Mouse (Mus musculus) retina, postnatal 7 days (tissue): ENCODE results near the gene Gm13697.

ENCODE experiments used
- DNase-seq: peaks from one replicate; pipeline ENCODE4 v3.0.0-alpha.2; 2012; ENCODE audit warnings: low read depth, low spot score

The Gm13697 gene

DNA sequence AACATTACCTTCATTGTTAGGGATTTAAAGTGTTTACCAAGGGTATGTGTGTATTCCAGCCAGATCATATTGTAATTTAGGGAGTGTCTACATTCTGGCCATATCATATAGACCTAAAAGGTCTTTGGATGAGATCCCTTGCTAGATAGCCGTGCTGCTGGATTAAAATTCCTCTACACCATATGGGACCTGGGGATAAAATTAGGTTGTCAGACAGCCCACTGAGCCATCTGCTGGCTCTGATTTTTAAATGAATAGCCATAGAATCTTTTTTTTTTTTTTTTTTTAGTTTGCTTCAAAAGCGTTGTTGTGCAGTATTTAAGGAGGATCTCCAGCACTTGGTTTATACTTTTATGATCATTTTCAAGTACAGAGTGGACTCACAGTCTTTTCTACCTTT, 48.0 kb downstream of the Gm13697 start:
- no peak for DNase-seq

DNA sequence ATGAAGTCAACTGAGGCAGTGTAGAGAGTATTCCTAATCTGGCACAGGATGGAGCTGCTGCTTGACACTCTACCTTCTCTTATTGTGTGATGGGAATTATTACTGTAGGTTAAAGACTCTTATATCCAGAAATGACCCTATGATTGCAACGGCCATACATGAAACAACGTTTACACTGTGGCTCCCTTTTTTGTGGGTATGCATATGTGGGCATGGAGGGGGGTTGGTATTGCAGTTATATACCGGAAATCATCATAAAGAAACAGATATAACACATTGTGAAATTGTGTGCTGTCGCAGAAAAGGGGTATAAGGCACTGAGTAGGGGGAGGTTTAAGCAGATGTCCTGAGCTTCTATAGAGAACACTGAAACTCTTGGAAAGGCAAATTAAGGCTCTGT, 51.5 kb downstream of the Gm13697 start:
- no peak for DNase-seq
